In the genomic region with DNA sequence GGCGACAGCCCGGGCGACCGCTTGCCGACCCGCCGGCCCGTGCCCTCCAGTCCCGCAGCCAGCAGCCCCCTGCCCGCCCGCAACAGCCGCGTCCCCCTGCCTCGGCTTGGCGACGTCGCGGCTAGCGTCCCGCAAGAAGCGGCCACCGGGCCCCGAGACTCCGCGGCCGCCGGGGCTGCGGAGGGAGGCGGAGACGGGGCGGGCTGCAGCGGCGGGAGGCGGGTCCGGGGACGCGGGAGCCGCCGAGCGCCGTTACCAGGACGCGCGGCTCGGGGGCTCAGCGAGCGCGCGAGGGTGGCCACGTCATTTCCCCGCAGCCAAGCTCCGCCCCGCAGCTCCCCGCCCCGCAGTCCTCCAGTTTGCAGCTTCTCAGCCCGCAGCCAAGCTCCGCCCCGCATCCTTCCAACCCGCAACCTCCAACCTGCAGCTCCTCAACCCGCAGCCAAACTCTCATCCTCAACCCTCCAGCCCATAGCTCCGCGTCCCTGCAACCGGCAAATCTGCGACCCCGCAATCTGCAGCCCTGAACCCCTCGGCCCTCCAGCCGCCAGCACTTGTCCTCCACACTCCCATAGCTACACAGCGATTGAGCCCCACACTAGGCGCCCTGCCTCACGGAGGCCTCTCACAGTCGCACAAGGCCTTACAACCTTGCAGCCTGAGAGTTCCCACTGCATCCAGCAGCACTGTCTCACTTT, we compare ENCODE assay signal across 7 mouse cellular contexts. TPM values are rescaled to one million over a fixed set of nuclear protein-coding genes. Genes with fewer than 3 reads are reported as not detected.
A peak's percentile ranks its signal among the peaks of the same experiment; 100 is the strongest.
DNase-seq lines count a peak whose midpoint lies in the region; TF ChIP-seq lines count a peak whose summit lies in the region.

Fam184a (minus strand) TSS at position 169 of the 698 bp plus-strand sequence.

- TF ChIP-seq CTCF in bone marrow, adult 2 months (IDR thresholded peaks at IDR 0.05; ENCODE audit: control insufficient read depth, insufficient read depth, low read length) = no peak

- intact Hi-C loops in left cerebral cortex, postnatal 4 days (cut with DNase I) = no loop called here

- peaks cover 22% of the 10 kb centered on the region for H3K27me3 ChIP-seq in embryonic facial prominence, embryonic 10.5 days (replicated peaks; ENCODE audit: low read depth, poor library complexity, severe bottlenecking)
- H3K27me3 ChIP-seq in midbrain, embryonic 10.5 days (ENCODE audit: low read depth, poor library complexity, severe bottlenecking) = peaks cover 14% of the 10 kb centered on the region

- peak within 1 kb of the TSS; percentile 15 for H3K4me3 ChIP-seq in bone marrow, adult 2 months (replicated peaks; ENCODE audit: control insufficient read depth, low read depth, low read length)
- peak within 1 kb of the TSS; percentile 80 for H3K4me3 ChIP-seq in embryonic facial prominence, embryonic 10.5 days
- peak within 1 kb of the TSS; percentile 84 for H3K4me3 ChIP-seq in midbrain, embryonic 10.5 days

- 7% methylated on average over 49 of the region's 71 CpGs for WGBS in bone marrow, adult 2 months
- 2% methylated on average over 71 of the region's 71 CpGs for WGBS in embryonic facial prominence, embryonic 10.5 days
- 4% methylated on average over 43 of the region's 71 CpGs for WGBS in midbrain, embryonic 10.5 days

- H3K9me3 ChIP-seq in embryonic facial prominence, embryonic 10.5 days = no peaks in the 10 kb centered on the region
- 0 out of 2 replicates have a peak, but pooled peaks cover 3% of the 10 kb centered on the region for H3K9me3 ChIP-seq in midbrain, embryonic 10.5 days (replicated peaks)

- H3K27ac ChIP-seq in bone marrow, adult 2 months (ENCODE audit: control insufficient read depth, insufficient read depth, low read depth, low read length, poor library complexity) = no peak within 1 kb of the TSS; the same call in 1 of the 2 replicates
- H3K27ac ChIP-seq in embryonic facial prominence, embryonic 10.5 days (replicated peaks) = peak within 1 kb of the TSS; percentile 79
- H3K27ac ChIP-seq in midbrain, embryonic 10.5 days (replicated peaks) = peak within 1 kb of the TSS; percentile 87

- peak; percentile 78 for DNase-seq in embryonic facial prominence, embryonic 10.5 days (ENCODE audit: low spot score)
- peak; percentile 62 to 67 for DNase-seq in heart, adult 18-20 months
- peak; percentile 77 for DNase-seq in kidney, adult 18-20 months
- peak; percentile 85 for DNase-seq in left cerebral cortex, postnatal 4 days
- DNase-seq in midbrain, embryonic 10.5 days (ENCODE audit: low spot score) = peak; percentile 71
- peak; percentile 2 for DNase-seq in skeletal muscle tissue, adult 2 months (ENCODE audit: low read depth, low spot score)

- H3K4me1 ChIP-seq in bone marrow, adult 2 months (ENCODE audit: control insufficient read depth, insufficient read depth, low read length) = no peaks in the 10 kb centered on the region
- peaks cover 15% of the 10 kb centered on the region for H3K4me1 ChIP-seq in embryonic facial prominence, embryonic 10.5 days
- peaks cover 14% of the 10 kb centered on the region for H3K4me1 ChIP-seq in midbrain, embryonic 10.5 days

- no peaks in the 10 kb centered on the region for H3K36me3 ChIP-seq in embryonic facial prominence, embryonic 10.5 days (replicated peaks)
- H3K36me3 ChIP-seq in midbrain, embryonic 10.5 days = no peaks in the 10 kb centered on the region

- TF ChIP-seq POLR2A in bone marrow, adult 2 months (IDR thresholded peaks at IDR 0.05; ENCODE audit: borderline replicate concordance, control insufficient read depth, low read depth, low read length) = no peak

RNA-seq across cellular contexts. Expression of gene Fam184a, which starts in this region (rescaled TPM):
- polyA plus RNA-seq in bone marrow, adult 2 months (2011; ENCODE audit: insufficient read depth, insufficient read length, low replicate concordance, missing spikeins) = 2.1 and 5.4 TPM in 2 replicates
- polyA plus RNA-seq in embryonic facial prominence, embryonic 10.5 days (2016; fragmentation: Nextera tagmentation; extraction: Ambion mirVana) = 3.7 and 4.5 TPM in 2 replicates
- total RNA-seq in heart, adult 18-20 months (2021) = 1 to 10 TPM in 1 of 2 experiments, under 1 TPM in 1; 0.85 to 1.5 TPM
- 10 to 100 TPM; 28.8 to 29.6 TPM for total RNA-seq in left cerebral cortex, postnatal 4 days (2021)
- 4.3 and 4.7 TPM in 2 replicates for polyA plus RNA-seq in midbrain, embryonic 10.5 days (2016; fragmentation: Nextera tagmentation; extraction: Ambion mirVana)

Comparison
In these comparisons a context has a peak if more than half of its experiments do, and no peak if none do; other contexts are left out.
1. RNA of gene Fam184a (total RNA-seq): 28.8 to 29.6 TPM in left cerebral cortex, postnatal 4 days; 0.85 to 1.5 TPM in heart, adult 18-20 months; every median in the first group is over 10 times any median in the second.
2. H3K4me3 ChIP-seq: peak in every context shown above with its lines; median percentile 84 in midbrain, embryonic 10.5 days; 80 in embryonic facial prominence, embryonic 10.5 days; 15 in bone marrow, adult 2 months.
3. DNase-seq: peak in every context shown above with its lines; median percentile 85 in left cerebral cortex, postnatal 4 days; 78 in embryonic facial prominence, embryonic 10.5 days; 77 in kidney, adult 18-20 months; 71 in midbrain, embryonic 10.5 days; 64 in heart, adult 18-20 months; 2 in skeletal muscle tissue, adult 2 months.